Mouse (Mus musculus) right cerebral cortex, postnatal 10 days (tissue): Measurements from ENCODE around the gene Stk10.

Experiments
- DNase-seq, 2 experiments: peaks; one replicate each; pipeline ENCODE4 v3.0.0; 2021; ENCODE audit warnings: low spot score in 2 of 2

Stk10 gene

GRCm38 (mm10) chr11:32524122-32524920 is 8.8 kb upstream of the Stk10 start:
- DNase-seq = peak in 1 of 2 experiments; percentile 14

GRCm38 (mm10) chr11:32527006-32527405 is 6.1 kb upstream of the Stk10 start:
- DNase-seq = no peak

- DNase-seq = no peak
These were observed 3.0 kb upstream of the Stk10 start for GRCm38 (mm10) chr11:32530151-32530550.

DNA sequence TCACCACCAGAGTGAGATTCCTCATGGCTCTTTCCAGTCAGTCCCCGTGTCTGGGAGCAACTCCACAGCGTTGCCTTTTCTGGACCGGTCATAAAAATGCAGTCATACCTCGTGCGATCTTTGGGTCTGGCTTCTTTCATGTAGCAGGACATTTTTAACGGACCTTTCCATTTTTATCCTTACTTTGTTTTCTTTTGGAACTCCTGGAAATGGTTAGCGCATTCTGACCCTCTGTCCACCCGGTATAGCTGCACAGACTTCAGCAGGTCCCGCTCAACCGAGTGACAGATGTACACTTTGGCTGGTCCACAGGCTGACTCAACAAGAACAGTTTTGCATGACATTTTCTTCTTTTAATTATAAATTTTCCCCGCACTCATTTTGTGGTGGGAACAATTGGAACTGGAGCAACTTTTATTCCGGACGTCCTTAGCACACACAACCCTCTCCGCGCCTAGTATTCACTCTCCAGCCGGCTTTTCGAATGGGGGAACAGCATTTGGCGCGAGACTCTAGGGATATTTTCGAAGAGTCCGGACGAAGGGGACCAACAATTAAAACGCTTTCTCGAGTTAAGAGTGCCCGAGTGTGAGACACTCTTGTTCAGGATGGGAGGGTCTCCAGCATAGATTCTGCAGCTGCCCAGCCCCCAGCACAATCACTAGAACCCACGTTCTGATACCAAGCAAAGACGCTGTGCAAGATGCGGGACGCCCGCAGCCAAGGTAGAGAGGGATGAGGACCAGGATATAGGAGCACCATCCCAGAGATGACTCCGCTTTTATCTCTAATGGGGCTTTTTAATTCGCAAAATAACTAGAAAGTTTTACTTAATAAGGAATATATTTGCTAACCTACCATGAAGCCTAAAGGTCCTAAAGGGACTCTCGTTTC is 987 bp upstream of the Stk10 start, which contains the start of gene Efcab9:
Gene Efcab9, minus strand, starts transcription at position 211 of the 894 bp plus-strand sequence.
- no peak for DNase-seq

- peak in 1 of 2 experiments; percentile 50 for DNase-seq
These were observed 567 bp downstream of the Stk10 start for GRCm38 (mm10) chr11:32533482-32534261.

- no peak for DNase-seq
These were observed 1.5 kb downstream of the Stk10 start for GRCm38 (mm10) chr11:32534453-32535075.

DNA sequence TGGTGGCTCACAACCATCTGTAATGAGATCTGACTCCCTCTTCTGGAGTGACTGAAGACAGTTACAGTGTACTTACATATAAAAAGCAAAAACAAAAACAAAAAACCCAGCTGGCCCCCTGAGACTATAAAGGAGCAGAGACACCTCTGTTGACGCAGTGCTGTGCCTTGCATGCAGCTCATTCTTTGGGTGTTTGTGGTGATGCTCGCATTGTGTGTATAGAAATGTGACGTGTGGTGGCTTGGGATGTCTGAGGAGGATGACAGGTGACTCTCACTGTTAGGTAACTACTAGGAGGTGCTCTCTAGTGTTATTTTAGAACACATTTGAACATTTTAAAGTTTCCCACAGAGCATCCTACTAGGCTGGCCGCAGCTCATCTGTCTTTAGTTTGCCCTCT is 2.5 kb downstream of the Stk10 start:
- DNase-seq = no peak

DNA sequence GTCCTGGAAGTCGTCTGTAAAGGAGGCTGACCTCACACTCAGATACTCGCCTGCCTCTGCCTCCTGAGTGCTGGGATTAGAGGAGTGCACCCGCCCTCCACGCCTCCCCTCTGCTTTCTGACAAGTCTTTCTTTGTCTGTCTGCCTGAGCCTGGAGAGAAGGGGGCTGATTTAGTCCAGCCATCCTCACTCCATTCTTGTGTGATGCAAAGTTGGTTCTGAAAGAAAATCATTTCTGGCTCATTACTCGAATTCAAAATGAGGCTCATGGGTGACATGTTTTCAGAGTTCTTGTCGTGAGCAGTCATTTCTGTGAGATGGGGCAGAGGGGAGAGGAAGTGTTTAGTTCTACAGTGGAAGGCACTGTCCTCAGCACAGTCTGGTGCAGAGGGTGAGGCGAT is 3.8 kb downstream of the Stk10 start:
- no peak for DNase-seq

GRCm38 (mm10) chr11:32538435-32538834 is 5.3 kb downstream of the Stk10 start:
- DNase-seq = no peak

- no peak for DNase-seq
These were observed 5.7 kb downstream of the Stk10 start for GRCm38 (mm10) chr11:32538846-32539245.

DNA sequence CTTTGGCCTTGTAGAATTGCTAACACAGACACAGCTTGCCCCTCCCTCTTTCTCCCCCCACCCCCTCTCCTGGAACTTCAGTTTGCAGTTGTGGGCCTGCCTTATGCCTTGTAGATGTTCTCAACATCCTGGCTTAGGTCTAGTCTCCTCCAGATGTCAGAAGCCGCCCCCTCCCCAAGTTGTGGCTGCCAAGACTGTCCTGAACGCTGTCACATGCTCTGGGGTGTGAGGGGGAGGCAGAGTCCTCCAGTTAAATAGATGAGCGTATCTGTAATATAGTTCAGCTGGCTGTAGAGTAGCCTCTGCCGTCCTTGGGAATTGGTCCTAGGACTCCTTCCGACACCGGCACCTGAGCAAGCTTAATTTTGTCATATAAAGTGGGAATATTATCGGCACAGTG is 6.6 kb downstream of the Stk10 start:
- DNase-seq = no peak

DNA sequence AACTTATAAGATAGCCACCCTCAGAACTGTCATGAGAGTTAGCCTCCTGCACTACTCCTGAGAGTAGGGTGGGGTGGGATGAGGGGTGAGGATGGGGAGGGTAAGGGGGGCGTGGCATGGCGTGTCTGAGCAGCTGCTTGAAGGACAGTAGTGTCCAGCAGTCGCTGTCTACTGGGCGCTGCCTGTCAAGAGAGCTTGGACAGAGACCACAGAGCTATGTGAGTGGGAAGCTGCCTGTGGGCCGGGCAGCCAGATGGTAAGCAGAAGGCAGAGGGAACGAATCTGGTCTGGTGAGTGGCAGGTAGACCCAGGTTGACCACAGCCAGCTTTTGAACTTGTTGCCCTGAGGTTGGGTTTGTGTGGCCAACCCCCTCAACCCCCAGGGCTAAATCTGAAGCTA is 7.4 kb downstream of the Stk10 start:
- DNase-seq = no peak

DNA sequence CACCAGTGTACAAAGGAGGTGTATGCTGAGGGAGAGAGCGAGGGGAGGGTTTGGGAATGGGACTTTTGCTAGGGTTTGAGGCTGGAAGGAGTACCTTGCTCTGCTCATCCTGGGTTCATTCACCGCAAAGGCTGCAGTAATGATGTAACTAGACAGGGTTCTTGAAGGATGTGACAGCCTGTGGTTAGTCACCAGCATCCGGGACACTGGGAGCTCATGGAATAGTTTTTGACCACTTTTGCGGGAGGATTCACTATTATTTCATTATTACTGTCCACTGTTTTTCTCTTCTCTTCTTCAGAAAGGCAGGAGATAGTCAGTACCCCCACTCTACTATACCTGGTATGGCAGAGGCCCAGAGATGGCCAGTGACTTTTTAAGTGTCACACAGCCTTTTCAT is 9.1 kb downstream of the Stk10 start:
- DNase-seq = no peak

- no peak for DNase-seq
These were observed 9.7 kb downstream of the Stk10 start for GRCm38 (mm10) chr11:32542687-32543411.

GRCm38 (mm10) chr11:32544041-32544440 is 10.9 kb downstream of the Stk10 start:
- no peak for DNase-seq

DNA sequence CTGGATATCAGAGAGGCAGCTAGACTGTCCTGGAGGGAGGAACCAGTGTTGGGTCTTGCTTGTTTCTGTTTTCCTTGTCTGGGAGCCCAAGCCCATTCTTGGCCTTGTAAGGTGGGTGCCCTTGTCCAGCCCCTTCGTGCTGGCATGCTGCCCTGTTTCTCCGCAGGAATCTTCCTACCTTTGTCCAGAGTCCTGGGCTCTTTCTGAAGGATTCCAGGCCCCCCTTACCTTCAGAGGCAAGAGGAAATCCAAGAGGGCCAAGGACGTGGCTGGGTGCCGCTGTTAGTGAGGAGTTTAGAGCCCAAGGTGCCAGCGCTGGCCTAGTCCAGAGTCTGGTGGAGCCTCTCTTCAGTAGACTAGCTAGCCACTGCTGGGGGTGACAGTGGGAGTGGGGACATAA is 11.4 kb downstream of the Stk10 start:
- DNase-seq = no peak

DNA sequence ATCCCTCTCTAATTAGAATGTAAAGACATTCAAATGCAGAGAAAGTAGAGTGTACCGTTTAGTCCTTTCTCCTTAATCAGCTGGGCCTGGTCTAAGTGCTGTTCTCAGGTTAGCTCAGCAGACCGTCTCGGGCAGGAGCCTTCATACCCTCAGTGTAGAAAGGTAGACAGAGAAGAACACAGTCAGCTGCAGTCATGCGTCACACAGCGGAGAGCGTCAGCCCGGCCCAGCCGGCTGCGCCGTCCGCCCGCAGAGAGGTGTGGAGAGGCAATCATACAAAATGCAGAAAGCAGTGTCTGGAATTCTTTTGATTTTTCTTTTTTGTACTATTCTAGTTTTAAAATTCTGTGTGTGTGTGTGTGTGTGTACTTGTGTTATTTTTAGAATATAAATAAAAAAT is 12.5 kb downstream of the Stk10 start:
- no peak for DNase-seq

- DNase-seq = peak; percentile 62 to 67
These were observed 13.4 kb downstream of the Stk10 start for GRCm38 (mm10) chr11:32546483-32546882.

- no peak for DNase-seq
These were observed 14.4 kb downstream of the Stk10 start for GRCm38 (mm10) chr11:32547391-32547947.

DNA sequence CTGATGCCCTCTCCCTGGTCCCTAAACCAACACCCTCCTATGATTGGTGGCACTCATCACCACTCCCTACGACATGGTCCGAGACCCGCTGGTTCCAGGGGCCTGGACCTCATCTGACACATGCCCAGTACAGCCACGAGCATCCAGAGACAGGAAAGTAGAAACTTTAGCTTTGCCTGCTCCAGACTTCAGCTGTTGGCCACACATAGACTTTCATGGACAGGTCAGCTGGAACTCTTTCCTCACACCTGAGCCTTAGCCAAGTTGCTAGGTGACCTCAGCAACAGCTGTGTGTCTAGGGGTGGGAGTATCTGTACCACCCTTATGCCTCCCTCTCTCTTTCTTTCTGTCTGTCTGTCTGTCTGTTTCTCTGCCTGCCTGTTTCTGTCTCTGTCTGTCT is 15.1 kb downstream of the Stk10 start:
- DNase-seq = no peak

DNA sequence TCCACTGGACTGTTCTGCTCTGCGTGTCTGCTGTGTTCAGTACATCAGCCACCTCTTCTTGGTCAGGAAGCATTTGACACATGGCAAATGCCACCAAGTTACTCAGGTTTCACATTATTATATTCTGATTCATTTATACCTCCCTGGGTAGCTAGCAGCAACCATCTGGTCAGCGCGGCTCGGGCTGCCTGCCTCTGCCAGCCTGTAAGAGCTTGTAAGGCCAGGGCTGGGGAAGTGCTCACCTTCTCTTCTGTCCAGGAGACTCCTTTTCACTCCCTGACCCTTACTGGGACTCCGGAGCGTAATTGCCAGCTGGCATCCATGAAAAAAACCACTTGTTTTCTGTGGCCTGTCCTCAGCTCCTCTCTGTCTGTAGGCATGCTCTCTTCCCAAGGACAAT is 16.1 kb downstream of the Stk10 start:
- no peak for DNase-seq
